Mouse (Mus musculus): ENCODE measurements at regions not wholly inside any gene's neighbourhood (a gene's known extent, or its start where the extent isn't known, plus 50 kb on each side); places are given as distances from the start of the nearest gene placed in this dataset.
"Not testable (repeated sequence)": the region's sequence is repeated elsewhere in the genome, so short reads cannot be mapped to it uniquely, and the experiment has no call there.

DNA sequence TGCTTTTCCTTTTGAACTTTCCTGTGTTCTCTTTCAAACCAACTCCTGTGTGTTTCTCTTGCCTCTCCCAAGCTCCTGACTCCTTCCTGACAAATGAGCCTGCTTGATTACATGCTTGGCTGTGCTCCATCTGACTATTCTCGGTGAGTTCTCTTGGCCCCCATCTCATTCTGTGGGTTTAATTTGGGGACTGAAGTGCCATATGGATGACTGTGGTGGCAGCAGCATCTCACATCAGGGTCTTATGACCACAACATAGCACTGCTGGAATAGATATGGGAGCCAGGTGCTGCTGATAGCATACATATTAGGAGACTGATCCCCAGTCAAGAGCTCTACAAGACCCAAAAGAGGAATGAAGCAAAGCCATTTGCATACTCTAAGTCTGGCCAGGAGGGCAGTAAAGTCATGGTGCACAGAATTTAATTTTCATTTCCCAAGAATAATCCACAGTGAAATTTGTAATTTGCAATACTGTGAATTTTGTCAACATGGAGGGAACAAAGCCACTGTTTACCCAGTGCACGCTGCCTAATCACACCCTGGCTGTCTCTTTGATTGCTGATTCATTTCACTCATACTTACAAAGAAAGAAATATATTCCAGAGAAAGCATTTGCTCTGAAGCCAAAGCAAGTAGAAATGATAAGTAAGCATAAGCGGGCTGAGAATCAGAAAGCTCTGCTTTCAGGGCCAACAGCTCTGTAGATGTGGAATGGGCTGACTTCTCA, 1478.4 kb upstream of the Gm7489 start:
- no peak for ATAC-seq (ENCODE audit: extremely low read depth, insufficient number of reproducible peaks, low FRiP score, poor library complexity, severe bottlenecking)

- no peak for ATAC-seq (ENCODE audit: extremely low read depth, insufficient number of reproducible peaks, low FRiP score, poor library complexity, severe bottlenecking)
These were observed 1471.6 kb upstream of the Gm7489 start for GRCm38 (mm10) chr15:52412869-52413771.

DNA sequence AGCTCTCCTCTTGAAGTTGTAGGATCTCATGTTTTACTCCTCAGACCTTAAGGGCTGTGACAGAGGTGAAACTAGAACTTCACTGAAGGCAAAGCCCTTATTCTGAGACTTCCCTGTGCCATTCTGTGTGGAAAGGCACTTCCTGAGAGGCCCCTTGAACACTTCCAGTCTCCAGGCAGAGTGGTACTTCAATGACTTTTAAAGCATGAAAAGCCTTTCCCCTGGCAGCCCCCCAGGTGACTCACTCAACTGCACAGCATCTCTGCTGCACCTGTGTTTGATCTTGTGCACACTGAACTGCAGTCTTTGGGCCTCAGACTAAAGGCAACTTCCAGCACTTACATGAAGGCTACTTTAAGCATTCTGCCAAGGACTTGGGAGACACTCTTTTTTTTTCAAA, 1458.7 kb upstream of the Gm7489 start:
- ATAC-seq (ENCODE audit: extremely low read depth, insufficient number of reproducible peaks, low FRiP score, poor library complexity, severe bottlenecking): no peak

DNA sequence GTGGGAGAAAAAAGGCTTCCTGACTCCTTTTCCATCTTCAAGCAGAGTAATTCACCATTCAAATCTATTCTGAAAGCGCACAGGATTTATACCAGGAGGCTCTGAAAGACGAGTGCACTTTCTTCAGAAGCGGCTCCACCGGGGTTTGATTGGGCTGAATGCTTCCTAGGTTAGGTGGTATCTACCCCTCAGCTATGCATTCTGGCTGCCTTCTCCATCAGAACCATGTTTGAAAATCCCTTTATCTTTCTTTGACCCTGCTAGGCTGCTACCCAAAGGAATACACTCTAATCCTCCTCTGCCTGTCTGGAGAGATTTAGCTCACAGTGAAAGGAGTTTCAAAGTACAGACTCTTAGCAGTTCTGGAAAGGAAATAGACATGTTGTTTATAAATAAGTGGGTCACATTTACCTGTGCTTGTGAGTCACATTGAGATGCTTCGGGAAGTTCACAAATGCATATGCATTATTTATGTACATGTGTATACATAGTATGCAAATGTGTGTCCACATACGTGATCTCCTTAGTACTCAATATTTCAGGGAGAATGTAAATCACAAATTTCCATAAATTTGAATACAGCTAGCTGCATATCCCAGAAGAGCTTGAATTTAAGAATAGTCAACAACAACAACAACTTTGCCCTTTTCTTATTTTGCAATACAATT, 1454.1 kb upstream of the Gm7489 start:
- ATAC-seq (ENCODE audit: extremely low read depth, insufficient number of reproducible peaks, low FRiP score, poor library complexity, severe bottlenecking): no peak

DNA sequence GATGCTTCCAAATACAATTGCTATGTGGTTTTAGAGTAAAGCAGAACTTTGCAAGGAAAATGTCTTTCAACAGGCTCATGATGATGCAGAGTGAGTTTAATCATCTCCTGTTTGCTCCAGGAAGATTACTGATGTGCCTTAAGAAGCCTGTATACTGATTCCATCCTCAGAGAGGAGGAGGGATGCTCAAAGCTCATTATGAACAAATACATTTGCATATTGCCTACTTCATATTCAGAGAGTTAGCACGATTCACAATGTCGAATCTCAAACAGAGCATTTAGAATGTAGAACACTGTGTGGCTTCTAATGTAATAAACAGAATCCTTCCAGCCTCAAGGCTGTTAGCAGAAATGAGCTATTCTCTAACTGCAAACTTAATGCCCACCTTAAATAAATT, 1451.1 kb upstream of the Gm7489 start:
- no peak for ATAC-seq (ENCODE audit: extremely low read depth, insufficient number of reproducible peaks, low FRiP score, poor library complexity, severe bottlenecking)

- no peak for ATAC-seq (ENCODE audit: extremely low read depth, insufficient number of reproducible peaks, low FRiP score, poor library complexity, severe bottlenecking)
These were observed 1446.3 kb upstream of the Gm7489 start for GRCm38 (mm10) chr15:52438403-52438802.

DNA sequence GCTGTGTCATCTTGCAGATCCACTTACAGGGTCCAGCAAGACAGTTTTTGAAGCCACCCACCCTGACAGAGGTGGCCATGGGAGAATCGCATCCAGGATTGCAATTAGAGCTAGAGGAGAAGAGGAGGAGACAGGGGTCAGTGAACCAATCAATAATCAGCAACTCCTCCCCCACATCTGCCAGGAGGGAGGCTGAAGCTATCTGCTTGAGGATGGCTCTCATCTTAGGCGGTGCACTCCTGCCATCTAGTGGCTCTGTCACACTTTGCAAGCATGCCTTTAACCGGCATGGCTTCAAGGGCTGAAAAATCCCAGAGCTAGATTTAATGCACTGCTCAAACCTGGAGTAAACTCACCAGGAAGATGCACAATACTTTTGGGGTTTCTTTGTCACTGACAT, 1425.9 kb upstream of the Gm7489 start:
- ATAC-seq (ENCODE audit: extremely low read depth, insufficient number of reproducible peaks, low FRiP score, poor library complexity, severe bottlenecking): 0 out of 2 replicates have a peak, but pooled peaks have one; percentile 16

DNA sequence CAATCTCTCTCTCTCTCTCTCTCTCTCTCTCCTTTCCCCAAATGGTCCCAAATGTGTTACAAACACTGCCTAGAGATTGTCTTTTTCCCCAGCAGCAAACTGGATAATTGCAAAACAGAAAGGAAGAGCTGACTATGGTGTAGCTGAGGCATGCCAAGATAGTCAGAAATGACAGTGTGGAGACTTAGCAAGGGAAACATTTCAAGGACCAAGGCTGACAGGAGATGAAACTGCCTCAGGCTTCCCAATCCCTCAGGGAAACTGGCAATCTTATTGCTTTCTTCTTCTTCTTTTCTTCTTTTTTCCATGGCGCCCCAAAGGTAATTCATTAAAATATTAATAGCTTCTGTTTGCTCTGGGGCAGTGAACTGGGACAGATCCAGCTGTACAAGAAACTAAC, 1425.4 kb upstream of the Gm7489 start:
- ATAC-seq (ENCODE audit: extremely low read depth, insufficient number of reproducible peaks, low FRiP score, poor library complexity, severe bottlenecking): no peak

- no peak for ATAC-seq (ENCODE audit: extremely low read depth, insufficient number of reproducible peaks, low FRiP score, poor library complexity, severe bottlenecking)
These were observed 1420.2 kb upstream of the Gm7489 start for GRCm38 (mm10) chr15:52464226-52465138.

DNA sequence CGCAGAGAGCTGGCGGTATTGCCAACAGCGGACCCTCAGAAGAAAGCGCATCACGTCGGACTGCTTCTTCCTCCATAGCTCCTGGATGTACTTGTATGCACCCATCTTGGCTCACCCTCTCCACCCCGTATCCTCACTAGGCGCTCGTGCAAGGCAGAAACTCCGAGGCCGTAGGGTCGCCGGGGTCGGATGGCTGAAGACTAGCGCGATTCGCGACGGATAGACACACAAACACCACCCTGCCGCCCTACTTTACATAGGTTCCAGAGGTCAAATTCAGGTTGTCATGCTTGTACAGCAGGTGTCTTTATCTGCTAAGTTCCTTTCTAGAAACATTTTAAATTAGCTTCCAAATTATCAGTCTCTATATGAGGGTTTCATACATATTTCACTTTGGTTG, 1406.6 kb upstream of the Gm7489 start:
- not testable (repeated sequence) for ATAC-seq (ENCODE audit: extremely low read depth, insufficient number of reproducible peaks, low FRiP score, poor library complexity, severe bottlenecking)

GRCm38 (mm10) chr15:52480834-52481233, 1403.9 kb upstream of the Gm7489 start:
- no peak for ATAC-seq (ENCODE audit: extremely low read depth, insufficient number of reproducible peaks, low FRiP score, poor library complexity, severe bottlenecking)

DNA sequence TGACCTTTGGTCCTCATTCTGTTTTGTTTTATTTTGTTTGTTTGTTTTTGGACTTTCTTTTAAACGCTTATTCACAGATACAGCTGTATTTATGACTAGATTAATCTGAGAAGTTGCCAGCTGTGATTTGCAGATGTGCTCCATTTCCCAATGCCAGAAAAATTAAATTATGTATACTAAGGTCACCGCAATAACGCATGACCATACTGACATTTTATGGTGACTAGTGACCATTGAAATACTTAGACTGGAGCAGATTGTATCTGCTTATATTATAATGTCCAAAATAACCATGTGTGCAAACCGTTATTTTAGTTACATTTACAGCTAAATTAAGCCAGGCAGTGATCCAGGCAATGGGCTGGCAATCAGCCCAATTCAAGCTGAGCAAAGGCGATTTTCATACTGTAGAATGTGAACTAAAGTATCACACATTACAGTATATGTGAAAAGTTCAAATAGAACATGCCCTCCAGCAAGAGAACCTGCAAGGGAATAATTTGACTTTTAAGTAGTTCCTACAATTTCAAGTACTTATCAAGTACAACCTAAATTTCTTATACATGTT, 1401.0 kb upstream of the Gm7489 start:
- no peak for ATAC-seq (ENCODE audit: extremely low read depth, insufficient number of reproducible peaks, low FRiP score, poor library complexity, severe bottlenecking)

GRCm38 (mm10) chr15:52484276-52484675, 1400.4 kb upstream of the Gm7489 start:
- no peak for ATAC-seq (ENCODE audit: extremely low read depth, insufficient number of reproducible peaks, low FRiP score, poor library complexity, severe bottlenecking)

GRCm38 (mm10) chr15:52505278-52505831, 1379.4 kb upstream of the Gm7489 start:
- ATAC-seq (ENCODE audit: extremely low read depth, insufficient number of reproducible peaks, low FRiP score, poor library complexity, severe bottlenecking): no peak

GRCm38 (mm10) chr15:52506930-52507329, 1377.8 kb upstream of the Gm7489 start:
- 0 out of 2 replicates have a peak, but pooled peaks have one; percentile 39 for ATAC-seq (ENCODE audit: extremely low read depth, insufficient number of reproducible peaks, low FRiP score, poor library complexity, severe bottlenecking)

- ATAC-seq (ENCODE audit: extremely low read depth, insufficient number of reproducible peaks, low FRiP score, poor library complexity, severe bottlenecking): no peak
These were observed 1376.1 kb upstream of the Gm7489 start for GRCm38 (mm10) chr15:52508609-52509008.

- peak; percentile 26; the same call in 1 of the 2 replicates for ATAC-seq (ENCODE audit: extremely low read depth, insufficient number of reproducible peaks, low FRiP score, poor library complexity, severe bottlenecking)
These were observed 1374.6 kb upstream of the Gm7489 start for GRCm38 (mm10) chr15:52510137-52510536.

GRCm38 (mm10) chr15:52536594-52536993, 1348.1 kb upstream of the Gm7489 start:
- ATAC-seq (ENCODE audit: extremely low read depth, insufficient number of reproducible peaks, low FRiP score, poor library complexity, severe bottlenecking): no peak
